Mouse (Mus musculus) limb, embryonic 11.5 days (tissue): ENCODE measurements around the gene Vezf1. TPM values are rescaled to one million over a fixed set of nuclear protein-coding genes. Genes with fewer than 3 reads are reported as not detected.

ENCODE experiments used
- ATAC-seq: fragments of 200-750 bp; cut with Nextera tagmentation; 2 replicates; pipeline ENCODE4 v1.8.0; 2017; ENCODE audit warnings: low read depth; ENCODE audit not compliant: insufficient number of reproducible peaks, low FRiP score, low TSS enrichment
- DNase-seq: peaks from one replicate; pipeline ENCODE4 v3.0.0-alpha.2; 2015; ENCODE audit warnings: low spot score
- H3K27ac ChIP-seq: fragments of 300-500 bp; sonication (generic); replicated peaks from 2 replicates; pipeline ENCODE4 v1.5.1; 2014; ENCODE audit warnings: low read depth, mild to moderate bottlenecking, low read length
- H3K27me3 ChIP-seq: fragments of 300-500 bp; sonication (generic); 2 replicates; pipeline ENCODE4 v1.6.1; 2014; ENCODE audit warnings: mild to moderate bottlenecking, low read length, mixed read lengths; ENCODE audit not compliant: control insufficient read depth, insufficient read depth
- H3K36me3 ChIP-seq: fragments of 300-500 bp; sonication (generic); 2 replicates; pipeline ENCODE4 v1.6.1; 2014; ENCODE audit warnings: mild to moderate bottlenecking, low read length, moderate library complexity, mixed read lengths; ENCODE audit not compliant: control insufficient read depth, insufficient read depth
- H3K4me1 ChIP-seq: fragments of 300-500 bp; sonication (generic); 2 replicates; pipeline ENCODE4 v1.6.1; 2014; ENCODE audit warnings: low read length, mixed read lengths; ENCODE audit not compliant: control insufficient read depth, insufficient read depth
- H3K4me2 ChIP-seq: fragments of 300-500 bp; sonication (generic); 2 replicates; pipeline ENCODE4 v1.6.1; 2014; ENCODE audit warnings: low read depth, mild to moderate bottlenecking, moderate library complexity; ENCODE audit not compliant: severe bottlenecking
- H3K4me3 ChIP-seq: fragments of 300-500 bp; sonication (generic); 2 replicates; pipeline ENCODE4 v1.5.1; 2014; ENCODE audit warnings: low read depth, low read length
- H3K9ac ChIP-seq: fragments of 300-500 bp; sonication (generic); 2 replicates; pipeline ENCODE4 v1.6.1; 2014; ENCODE audit warnings: mild to moderate bottlenecking, low read length
- H3K9me3 ChIP-seq: fragments of 300-500 bp; sonication (generic); 2 replicates; pipeline ENCODE4 v1.6.1; 2016; ENCODE audit warnings: low read length; ENCODE audit not compliant: control insufficient read depth
- WGBS: fragments of 180-500 bp; shearing (Covaris S2); extraction: QIAGEN DNeasy Blood & Tissue Kit; methylation state at CpG from one replicate; pipeline ENCODE4 v1.1.7; 2014; 5-methylcytosine and 5-hydroxymethylcytosine counted together
- polyA plus RNA-seq: library from polyadenylated mRNA; unstranded; fragments of >200 nt; fragmentation: Nextera tagmentation; extraction: Ambion mirVana; gene quantifications from 2 replicates; pipeline ENCODE4 v1.2.1, GENCODE M21; 2014

The Vezf1 gene
- polyA plus RNA-seq, 1 experiment from 2014 or later: 67.5 TPM

DNA sequence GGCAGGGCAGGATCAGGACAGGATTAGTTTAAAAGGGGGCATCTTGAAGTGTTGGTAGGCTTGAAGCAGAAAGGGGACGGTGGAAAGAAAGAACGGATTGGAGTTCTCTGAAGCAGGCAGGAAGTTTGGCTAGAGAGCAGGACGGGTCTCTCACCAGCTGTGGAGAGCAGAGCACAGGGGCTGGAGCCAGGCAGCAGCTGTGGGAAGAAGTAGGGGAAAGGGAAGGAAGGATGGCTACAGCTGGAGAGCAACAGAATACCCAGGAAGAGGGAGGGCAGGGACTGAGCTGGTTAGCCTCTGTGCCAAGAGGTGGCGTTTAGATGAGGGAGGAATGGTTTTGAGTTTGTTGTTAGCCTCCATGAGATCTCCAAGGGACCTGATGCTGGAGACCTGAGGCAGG, 29.1 kb downstream of the Vezf1 start:
- no peak for DNase-seq
- no peaks in the 10 kb centered on the region for H3K36me3 ChIP-seq
- no peak overlapping the region for H3K4me2 ChIP-seq
- H3K4me1 ChIP-seq: peaks cover 17% of the 10 kb centered on the region
- no peak overlapping the region for H3K4me3 ChIP-seq
- no peaks in the 10 kb centered on the region for H3K9me3 ChIP-seq
- H3K9ac ChIP-seq: peak overlapping the region; percentile 37; the same call in 1 of the 2 replicates
- WGBS: 24% methylated on average over 4 of the region's 4 CpGs
- no peak overlapping the region for H3K27ac ChIP-seq
- ATAC-seq: no peak
- no peaks in the 10 kb centered on the region for H3K27me3 ChIP-seq

GRCm38 (mm10) chr11:88098021-88098729, 30.1 kb downstream of the Vezf1 start, which contains the start of gene Cuedc1:
Cuedc1 (plus strand) TSS chr11:88098058.
- Histone ChIP-seq H3K4me3 (peak within 1 kb of the TSS; percentile 79), H3K9ac (peak within 1 kb of the TSS; percentile 96), H3K9me3 (no peaks in the 10 kb centered on the region), H3K36me3 (no peaks in the 10 kb centered on the region), H3K27me3 (no peaks in the 10 kb centered on the region), H3K4me2 (peak within 1 kb of the TSS; percentile 86), H3K4me1 (peaks cover 17% of the 10 kb centered on the region), H3K27ac (peak within 1 kb of the TSS; percentile 88)
- no peak for DNase-seq
- no peak for ATAC-seq
- WGBS: 26% methylated on average over 17 of the region's 17 CpGs

GRCm38 (mm10) chr11:88098787-88099598, 30.9 kb downstream of the Vezf1 start:
- no peaks in the 10 kb centered on the region for H3K9me3 ChIP-seq
- DNase-seq: peak; percentile 84
- H3K27me3 ChIP-seq: no peaks in the 10 kb centered on the region
- H3K4me3 ChIP-seq: peak overlapping the region; percentile 79
- H3K27ac ChIP-seq: peak overlapping the region; percentile 88
- peaks cover 17% of the 10 kb centered on the region for H3K4me1 ChIP-seq
- peak overlapping the region; percentile 96 for H3K9ac ChIP-seq
- no peaks in the 10 kb centered on the region for H3K36me3 ChIP-seq
- peak overlapping the region; percentile 86 for H3K4me2 ChIP-seq
- under 1% methylated on average over 71 of the region's 95 CpGs for WGBS
- peak; percentile 53; the same call in 1 of the 2 replicates for ATAC-seq

GRCm38 (mm10) chr11:88099599-88100023, 31.5 kb downstream of the Vezf1 start:
- ATAC-seq (peak; percentile 61; the same call in 1 of the 2 replicates), DNase-seq (peak; percentile 76)
- H3K4me1 ChIP-seq: peaks cover 17% of the 10 kb centered on the region
- no peaks in the 10 kb centered on the region for H3K36me3 ChIP-seq
- peak overlapping the region; percentile 86 for H3K4me2 ChIP-seq
- H3K9ac ChIP-seq: peak overlapping the region; percentile 96
- H3K4me3 ChIP-seq: peak overlapping the region; percentile 79
- under 1% methylated on average over 36 of the region's 38 CpGs for WGBS
- H3K27me3 ChIP-seq: no peaks in the 10 kb centered on the region
- no peaks in the 10 kb centered on the region for H3K9me3 ChIP-seq
- H3K27ac ChIP-seq: peak overlapping the region; percentile 88

DNA sequence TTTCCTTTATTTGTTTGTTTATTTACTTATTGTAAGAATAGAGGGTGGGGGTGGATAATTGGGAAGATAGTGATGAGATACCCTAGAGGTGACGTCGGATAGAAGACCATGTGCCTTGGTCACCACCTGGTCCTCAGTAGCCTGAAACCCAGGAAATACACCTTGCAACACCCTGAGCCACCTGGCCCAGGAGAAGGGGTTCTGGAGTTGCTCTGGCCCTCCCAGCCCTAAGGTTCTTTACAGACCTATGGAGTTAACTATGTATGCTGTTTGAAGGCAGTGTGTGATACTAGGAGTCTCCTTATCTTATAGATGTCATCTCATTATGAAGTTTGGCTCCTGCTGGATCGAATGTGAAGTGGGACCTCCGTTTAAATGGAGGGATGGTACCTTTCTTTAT, 32.1 kb downstream of the Vezf1 start:
- Histone ChIP-seq H3K4me2 (peak overlapping the region; percentile 86), H3K4me1 (peaks cover 17% of the 10 kb centered on the region), H3K27ac (no peak overlapping the region; the same call in 1 of the 2 replicates), H3K4me3 (peak overlapping the region; percentile 79), H3K36me3 (no peaks in the 10 kb centered on the region), H3K27me3 (no peaks in the 10 kb centered on the region), H3K9ac (no peak overlapping the region), H3K9me3 (no peaks in the 10 kb centered on the region)
- ATAC-seq (no peak; the same call in 1 of the 2 replicates), DNase-seq (no peak)
- WGBS: 35% methylated on average over 4 of the region's 4 CpGs

GRCm38 (mm10) chr11:88103214-88103941, 35.3 kb downstream of the Vezf1 start:
- Histone ChIP-seq H3K4me3 (no peak overlapping the region), H3K4me1 (peaks cover 13% of the 10 kb centered on the region), H3K4me2 (no peak overlapping the region), H3K27ac (no peak overlapping the region), H3K27me3 (no peaks in the 10 kb centered on the region), H3K9ac (no peak overlapping the region), H3K36me3 (no peaks in the 10 kb centered on the region), H3K9me3 (no peaks in the 10 kb centered on the region)
- DNase-seq: no peak
- WGBS: 90% methylated on average over 19 of the region's 19 CpGs
- ATAC-seq: no peak

- no peaks in the 10 kb centered on the region for H3K27me3 ChIP-seq
- H3K9me3 ChIP-seq: no peaks in the 10 kb centered on the region
- no peak overlapping the region for H3K4me2 ChIP-seq
- H3K9ac ChIP-seq: no peak overlapping the region
- no peak overlapping the region for H3K27ac ChIP-seq
- 74% methylated on average over 6 of the region's 6 CpGs for WGBS
- no peak overlapping the region for H3K4me3 ChIP-seq
- no peak for DNase-seq
- H3K4me1 ChIP-seq: peaks cover 3% of the 10 kb centered on the region
- H3K36me3 ChIP-seq: no peaks in the 10 kb centered on the region
- no peak for ATAC-seq
Observed at GRCm38 (mm10) chr11:88105494-88106291, 37.6 kb downstream of the Vezf1 start.
